Mouse (Mus musculus): ENCODE data around the gene Flt4. TPM values are rescaled to one million over a fixed set of nuclear protein-coding genes. Genes with fewer than 3 reads are reported as not detected.

Flt4 gene
- polyA plus RNA-seq (2012; rRNA removed) = 2.7 and 4.2 TPM in 2 replicates

GRCm38 (mm10) chr11:49608938-49609867 is at the start of gene Flt4:
Gene Flt4, plus strand, starts transcription at chr11:49609263.

DNA sequence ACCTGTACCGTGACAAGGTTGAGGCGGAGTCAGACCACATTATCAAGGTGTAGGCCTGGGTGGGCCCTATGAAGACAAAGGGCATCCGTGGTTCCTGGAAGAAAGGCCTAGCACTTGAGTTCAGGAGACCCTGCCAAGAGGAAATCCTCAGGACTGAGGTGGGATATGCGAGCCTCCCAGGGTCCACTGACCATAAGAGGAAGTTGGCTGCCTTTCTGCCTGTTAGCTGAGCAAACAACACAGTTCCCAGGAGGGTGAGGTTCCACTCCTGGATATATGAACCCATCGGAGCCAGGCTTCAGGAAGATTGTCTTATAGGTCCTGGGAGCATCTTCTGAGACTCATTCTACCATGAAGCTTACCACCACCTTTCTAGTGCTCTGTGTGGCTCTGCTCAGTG is 54.2 kb downstream of the Flt4 start, which contains the start of gene Scgb3a1:
TSS of gene Scgb3a1 (plus strand) at position 301 of the 400 bp plus-strand sequence.

Other genes starting within 250 kb of the Flt4 start
- gene Olfr1389, start 186.2 kb upstream of the Flt4 start, polyA plus RNA-seq (2012; rRNA removed) = not detected in 2 replicates
- 0.09 and 0.13 TPM in 2 replicates for gene Olfr1388, start 172.6 kb upstream of the Flt4 start, polyA plus RNA-seq (2012; rRNA removed)
- not detected in 2 replicates for gene Olfr1387, start 153.9 kb upstream of the Flt4 start, polyA plus RNA-seq (2012; rRNA removed)
- not detected in 2 replicates for gene Olfr1386, start 144.2 kb upstream of the Flt4 start, polyA plus RNA-seq (2012; rRNA removed)
- gene Olfr1385, start 120.2 kb upstream of the Flt4 start, polyA plus RNA-seq (2012; rRNA removed) = not detected in 2 replicates
- not detected in 2 replicates for gene Olfr1384, start 102.5 kb upstream of the Flt4 start, polyA plus RNA-seq (2012; rRNA removed)
- not detected in 2 replicates for gene Olfr1383, start 89.6 kb upstream of the Flt4 start, polyA plus RNA-seq (2012; rRNA removed)
- gene Olfr1382, start 81.0 kb upstream of the Flt4 start, polyA plus RNA-seq (2012; rRNA removed) = not detected in 2 replicates
- not detected in 2 replicates for gene Olfr1381, start 65.8 kb upstream of the Flt4 start, polyA plus RNA-seq (2012; rRNA removed)
- gene Olfr1380, start 52.4 kb upstream of the Flt4 start, polyA plus RNA-seq (2012; rRNA removed) = not detected in 2 replicates
- 0.25 TPM in 1 of 2 replicates, not detected in the other for gene Scgb3a1, start 54.3 kb downstream of the Flt4 start, polyA plus RNA-seq (2012; rRNA removed)
- gene Cnot6, start 103.5 kb downstream of the Flt4 start, polyA plus RNA-seq (2012; rRNA removed) = 80.1 and 101 TPM in 2 replicates
- gene Gfpt2, start 184.9 kb downstream of the Flt4 start, polyA plus RNA-seq (2012; rRNA removed) = 5.0 and 10.7 TPM in 2 replicates
- 31.5 and 48.3 TPM in 2 replicates for gene Mapk9, start 237.5 kb downstream of the Flt4 start, polyA plus RNA-seq (2012; rRNA removed)